Mouse (Mus musculus) heart, adult 8-10 months (tissue): ENCODE measurements at regions not wholly inside any gene's neighbourhood (a gene's known extent, or its start where the extent isn't known, plus 50 kb on each side); places are given as distances from the start of the nearest gene placed in this dataset.

Source experiments
- DNase-seq: peaks from one replicate; pipeline ENCODE4 v3.0.0; 2022; ENCODE audit warnings: low spot score

DNA sequence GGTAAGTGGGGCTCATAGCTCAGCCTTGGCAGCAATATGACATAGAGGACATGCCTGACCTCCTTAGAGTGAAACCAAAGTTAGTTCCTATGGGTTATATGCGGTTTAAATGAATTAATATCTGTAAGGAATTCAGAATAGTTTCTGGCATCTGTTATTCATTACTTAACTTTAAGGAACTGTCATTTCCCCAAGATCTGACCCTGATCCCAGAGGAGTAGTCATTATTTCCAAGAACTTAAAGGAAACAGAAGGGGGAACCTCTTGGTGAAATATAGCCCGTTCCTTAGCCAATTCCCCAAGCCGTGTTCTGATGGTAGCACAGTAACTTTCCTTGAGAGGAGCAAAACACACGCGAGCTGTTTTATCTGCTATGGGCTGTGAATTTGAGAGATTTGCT, 85.9 kb upstream of the Atp5g3 start:
- no peak for DNase-seq

DNA sequence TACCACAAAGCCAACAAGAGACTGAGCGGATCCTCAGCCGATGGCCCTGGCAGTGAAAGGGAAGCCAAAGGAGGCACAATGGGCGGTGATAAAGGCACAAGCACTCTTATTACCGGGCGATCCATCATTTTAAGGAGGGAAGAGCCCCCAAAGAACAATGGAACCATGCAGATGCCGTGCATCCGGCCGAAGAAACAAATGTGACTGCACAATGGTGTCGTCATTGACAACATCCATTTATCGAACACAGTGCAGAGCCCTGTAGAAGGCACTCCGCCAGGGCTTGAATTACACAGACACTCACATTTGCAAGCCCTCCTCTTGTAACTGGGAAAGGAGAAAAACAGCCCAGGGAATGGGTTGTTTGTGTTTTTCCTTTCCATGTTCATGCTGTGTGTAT, 80.7 kb upstream of the Atp5g3 start:
- DNase-seq, result no peak

- DNase-seq, result no peak
Observed at GRCm38 (mm10) chr2:73987441-73988105, 76.4 kb upstream of the Atp5g3 start.

DNA sequence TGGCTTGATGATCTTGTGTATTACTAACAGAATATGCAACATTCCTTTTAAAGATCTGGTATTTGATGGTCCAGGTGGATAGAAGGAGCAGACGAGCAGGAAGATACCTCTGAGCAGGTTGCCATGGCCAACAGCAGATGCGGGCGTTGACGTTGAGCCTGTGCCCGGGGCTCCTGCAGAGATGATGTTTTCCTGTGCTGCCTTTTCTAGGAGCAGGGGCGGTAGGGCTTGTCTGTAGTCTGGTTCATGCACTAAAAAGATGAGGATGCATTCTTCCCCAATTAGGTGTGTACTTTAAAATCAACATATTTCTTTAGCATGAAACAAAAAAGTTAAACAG, 74.8 kb upstream of the Atp5g3 start:
- DNase-seq, result no peak

DNA sequence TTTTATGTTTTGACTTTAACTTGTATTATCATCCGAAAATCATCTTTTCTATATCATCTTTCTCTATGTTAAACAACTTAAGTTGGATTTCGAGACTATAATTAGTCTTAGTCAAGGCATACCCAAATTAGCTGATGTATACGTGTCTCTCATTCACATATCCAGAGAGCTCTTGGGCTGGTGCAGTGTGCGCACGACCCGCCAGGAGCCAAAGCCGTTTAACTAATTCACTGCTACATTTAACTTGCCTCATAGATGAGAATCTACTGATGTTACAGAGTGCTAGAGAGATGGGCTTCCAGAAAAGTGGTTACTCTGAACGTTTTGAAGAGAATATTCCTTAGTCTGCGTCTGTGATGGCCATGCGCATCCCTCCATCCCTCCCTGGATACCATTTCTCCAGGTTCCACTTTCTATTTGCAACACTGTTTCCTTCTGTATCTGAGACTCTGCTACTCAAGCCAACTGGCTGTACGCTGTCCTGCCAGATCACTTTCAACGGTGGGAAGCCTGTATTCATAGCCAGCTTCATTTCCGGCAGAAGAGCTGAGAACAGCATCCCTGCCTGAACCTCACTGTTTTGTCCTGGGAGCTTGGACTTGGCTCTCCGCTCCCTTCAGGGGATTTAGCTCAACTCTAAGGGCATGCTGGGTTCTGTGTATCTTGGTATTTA, 74.2 kb upstream of the Atp5g3 start:
- DNase-seq, result no peak

DNA sequence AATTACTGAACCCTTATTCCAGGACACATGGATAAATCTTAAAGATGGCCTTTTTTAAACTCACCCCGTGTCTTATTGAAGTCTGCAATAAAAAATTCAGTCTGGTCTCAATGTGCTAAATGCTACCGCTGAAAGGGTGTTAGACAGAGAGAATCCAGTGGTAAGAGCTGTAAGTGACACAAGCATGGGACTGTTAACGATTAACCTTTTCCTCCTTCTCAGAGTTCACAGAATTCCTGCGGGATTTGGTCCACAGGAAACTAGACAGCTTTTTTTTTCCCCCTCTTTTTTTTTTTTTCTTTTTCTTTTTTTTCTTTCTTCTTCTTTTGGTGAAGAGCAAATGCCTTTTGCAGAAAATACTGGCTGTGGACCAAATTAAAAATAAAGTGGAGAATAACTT, 72.0 kb upstream of the Atp5g3 start:
- no peak for DNase-seq

GRCm38 (mm10) chr2:73978072-73978471, 66.9 kb upstream of the Atp5g3 start:
- no peak for DNase-seq

DNA sequence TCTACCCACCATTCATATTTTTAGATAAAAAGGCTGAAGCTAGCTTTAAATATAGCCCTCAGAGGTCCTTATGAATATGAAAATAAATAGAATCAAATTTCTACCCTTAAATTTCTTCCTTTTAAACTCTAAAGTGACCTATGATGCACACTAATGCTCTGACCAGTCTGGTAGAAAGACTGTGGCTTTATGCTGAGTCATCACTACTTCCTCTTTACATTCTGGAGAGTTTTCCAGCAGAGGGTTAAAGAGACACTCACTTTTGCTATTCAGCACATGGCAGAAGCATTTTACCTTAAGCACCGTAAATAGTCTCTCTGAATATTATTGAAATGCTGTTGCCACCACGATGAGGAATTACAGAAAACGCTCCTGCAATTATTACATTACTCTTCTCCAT, 62.6 kb upstream of the Atp5g3 start:
- DNase-seq, result no peak

DNA sequence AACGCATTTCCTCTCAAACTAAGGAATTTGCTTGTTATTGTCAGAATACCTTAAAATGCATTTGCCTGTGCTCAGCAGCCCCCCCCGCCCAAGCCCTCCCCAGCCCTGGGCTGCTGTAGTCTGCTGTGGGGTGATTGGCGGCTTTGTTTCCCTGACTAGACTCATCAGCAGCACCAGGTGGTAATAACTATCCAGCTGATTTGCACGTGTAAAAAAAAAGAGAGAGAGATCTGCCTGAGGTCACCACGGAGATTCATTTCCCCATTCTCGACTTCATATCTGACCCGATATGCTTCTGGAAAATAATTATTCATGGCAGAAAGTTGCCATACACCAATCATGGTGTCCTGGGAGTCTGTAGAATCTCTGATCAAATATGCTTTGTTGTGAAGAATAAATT, 56.5 kb upstream of the Atp5g3 start:
- no peak for DNase-seq

DNA sequence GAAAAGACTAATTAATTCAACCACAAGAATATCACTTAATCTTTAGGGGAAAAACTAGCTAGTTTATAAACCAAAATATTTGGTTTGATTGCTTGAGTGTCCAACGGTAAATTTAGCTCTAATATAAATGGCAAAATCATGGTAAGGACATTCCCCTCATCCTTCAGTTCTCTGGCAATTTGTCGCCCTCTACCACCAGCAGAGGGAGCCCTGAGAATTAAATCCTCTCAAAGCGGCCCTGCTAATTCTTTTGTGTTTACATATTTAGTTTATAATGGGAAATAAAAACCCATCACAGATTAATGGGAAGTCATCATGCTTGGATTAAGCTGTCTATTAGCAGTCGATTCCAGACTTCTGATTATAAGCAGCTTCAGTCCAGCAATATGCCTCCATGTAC, 54.5 kb upstream of the Atp5g3 start:
- DNase-seq, result peak; percentile 11
